Mouse (Mus musculus): Measurements from ENCODE around the gene Dnaaf3. TPM values are rescaled to one million over a fixed set of nuclear protein-coding genes. Genes with fewer than 3 reads are reported as not detected.
"Not testable (repeated sequence)": the region's sequence is repeated elsewhere in the genome, so short reads cannot be mapped to it uniquely, and the experiment has no call there.

Gene Dnaaf3
- polyA plus RNA-seq, 1 experiment from 2014 or later, result 2.9 TPM

DNA sequence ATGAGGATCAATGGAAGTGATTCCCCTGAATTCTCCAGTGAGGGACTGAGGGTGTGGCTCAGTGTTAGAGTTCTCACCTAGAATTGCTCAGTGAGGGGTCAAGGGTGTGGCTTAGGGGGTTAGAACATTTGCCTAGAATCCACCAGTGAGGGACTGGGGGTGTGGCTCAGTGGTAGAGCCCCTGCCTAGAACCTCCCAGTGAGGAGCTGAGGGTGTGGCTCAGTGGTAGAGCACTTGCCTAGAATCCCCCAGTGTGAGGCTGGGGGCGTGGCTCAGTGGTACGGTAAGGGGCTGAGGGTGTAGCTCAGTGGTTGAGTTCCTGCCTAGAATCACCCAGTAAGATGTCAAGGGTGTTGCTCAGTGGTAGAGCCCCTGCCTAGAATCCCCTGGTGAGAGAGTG is 6.8 kb upstream of the Dnaaf3 start:
- H3K27me3 ChIP-seq, result no peaks in the 10 kb centered on the region
- H3K27ac ChIP-seq, result no peak overlapping the region
- H3K9me3 ChIP-seq, result no peaks in the 10 kb centered on the region
- no peak overlapping the region for H3K4me2 ChIP-seq
- H3K9ac ChIP-seq, result no peak overlapping the region
- no peak overlapping the region for H3K4me3 ChIP-seq
- no peaks in the 10 kb centered on the region for H3K4me1 ChIP-seq
- no peak for ATAC-seq (ENCODE audit: borderline replicate concordance, extremely low read depth, low FRiP score, low TSS enrichment)
- 71% methylated on average over 2 of the region's 2 CpGs for WGBS
- no peaks in the 10 kb centered on the region for H3K36me3 ChIP-seq

DNA sequence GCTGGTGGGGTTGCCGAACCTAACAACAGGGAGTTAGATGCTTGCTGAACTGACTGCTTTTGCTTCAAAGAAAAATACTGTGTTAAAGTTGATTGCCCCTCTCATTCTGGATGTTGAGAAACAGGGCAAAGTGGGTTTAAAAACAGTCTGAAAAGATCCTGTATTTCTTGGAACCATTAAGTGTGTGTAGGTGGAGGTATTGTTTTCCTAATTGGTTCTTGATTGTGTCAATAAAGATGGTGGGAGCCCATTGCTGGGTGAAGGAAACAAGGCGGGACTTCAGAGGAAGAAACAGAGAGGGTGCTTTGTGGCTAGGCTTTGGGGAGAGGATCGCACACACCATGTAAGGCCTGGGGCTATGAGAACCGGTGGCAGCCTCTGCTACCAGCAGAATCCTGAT is 4.9 kb upstream of the Dnaaf3 start:
- ATAC-seq (ENCODE audit: borderline replicate concordance, extremely low read depth, low FRiP score, low TSS enrichment), result no peak
- H3K4me3 ChIP-seq, result no peak overlapping the region
- peaks cover under 1% of the 10 kb centered on the region for H3K4me1 ChIP-seq
- H3K27me3 ChIP-seq, result no peaks in the 10 kb centered on the region
- H3K4me2 ChIP-seq, result no peak overlapping the region
- no peaks in the 10 kb centered on the region for H3K9me3 ChIP-seq
- no peak overlapping the region for H3K9ac ChIP-seq
- no peaks in the 10 kb centered on the region for H3K36me3 ChIP-seq
- WGBS, result 46% methylated on average over 4 of the region's 4 CpGs
- no peak overlapping the region for H3K27ac ChIP-seq

DNA sequence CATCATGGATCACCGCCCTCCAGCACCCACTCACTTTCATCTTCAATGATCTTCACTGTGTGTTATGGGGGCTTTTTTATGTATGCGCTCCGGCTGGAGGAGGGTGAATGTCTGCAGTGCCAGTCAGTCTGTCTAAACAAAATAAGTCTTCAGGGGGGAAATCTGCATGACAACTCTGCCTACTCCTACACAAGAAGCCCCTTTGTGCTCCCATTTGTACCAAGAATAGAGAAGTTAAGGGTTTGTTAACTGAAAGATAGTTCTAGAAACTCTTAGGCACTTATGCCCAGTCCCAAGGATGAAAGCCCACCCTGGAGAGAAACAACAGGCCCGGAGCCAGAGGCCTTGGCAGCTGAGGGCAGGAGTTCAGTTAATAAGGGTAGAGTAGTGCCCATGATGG is 4.1 kb upstream of the Dnaaf3 start:
- H3K4me3 ChIP-seq, result no peak overlapping the region
- no peak for ATAC-seq (ENCODE audit: borderline replicate concordance, extremely low read depth, low FRiP score, low TSS enrichment)
- H3K4me1 ChIP-seq, result peaks cover 4% of the 10 kb centered on the region
- H3K27ac ChIP-seq, result no peak overlapping the region
- H3K36me3 ChIP-seq, result no peaks in the 10 kb centered on the region
- H3K9me3 ChIP-seq, result no peaks in the 10 kb centered on the region
- WGBS, result 93% methylated on average over 4 of the region's 4 CpGs
- no peaks in the 10 kb centered on the region for H3K27me3 ChIP-seq
- H3K9ac ChIP-seq, result no peak overlapping the region
- H3K4me2 ChIP-seq, result no peak overlapping the region

DNA sequence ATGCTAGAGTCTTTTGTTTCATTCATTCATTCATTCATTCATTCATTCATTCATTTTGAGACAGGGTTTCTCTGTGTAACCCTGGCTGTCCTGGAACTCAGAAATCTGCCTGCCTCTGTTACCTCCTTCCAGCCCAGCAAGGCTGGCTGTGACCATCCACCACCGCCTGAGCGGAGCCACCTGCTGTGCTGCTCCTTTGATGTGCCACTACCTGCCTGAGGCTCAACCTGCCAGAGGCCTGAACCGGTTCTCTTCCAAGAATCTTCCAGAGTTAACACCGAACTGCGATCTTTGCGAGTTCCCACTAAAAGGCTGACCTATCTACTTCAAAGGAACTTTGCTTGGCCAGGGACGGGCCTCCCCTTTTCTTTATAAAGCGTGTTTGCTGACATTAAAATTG is 2.1 kb downstream of the Dnaaf3 start:
- not testable (repeated sequence) for H3K4me3 ChIP-seq; H3K36me3 ChIP-seq; H3K4me2 ChIP-seq; H3K27me3 ChIP-seq; H3K9me3 ChIP-seq; H3K27ac ChIP-seq; H3K9ac ChIP-seq; ATAC-seq (ENCODE audit: borderline replicate concordance, extremely low read depth, low FRiP score, low TSS enrichment)
- H3K4me1 ChIP-seq, result peaks cover 15% of the 10 kb centered on the region
- 32% methylated on average over 8 of the region's 8 CpGs for WGBS

DNA sequence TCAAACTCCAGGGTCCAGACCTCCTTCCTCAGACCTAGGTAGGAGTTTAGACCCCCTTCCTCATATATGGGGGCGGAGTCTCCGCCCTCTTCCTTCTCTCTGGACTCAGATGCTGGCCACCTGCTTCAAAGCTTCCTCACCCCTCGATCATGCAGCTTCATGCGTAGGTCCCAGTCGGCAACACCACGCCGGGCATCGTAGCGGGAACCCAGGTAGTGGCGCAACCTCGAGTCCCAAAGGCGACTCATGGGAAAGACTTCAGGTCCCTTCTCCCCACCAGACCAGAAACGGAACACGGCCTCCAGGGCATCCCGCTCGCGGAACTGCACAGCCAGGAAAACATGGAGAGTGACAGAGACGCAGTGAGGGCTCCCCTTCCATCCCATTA is 5.0 kb downstream of the Dnaaf3 start:
- Histone ChIP-seq H3K36me3 (no peaks in the 10 kb centered on the region), H3K4me3 (no peak overlapping the region), H3K4me1 (peaks cover 15% of the 10 kb centered on the region), H3K4me2 (peak overlapping the region; percentile 76; the same call in 1 of the 2 replicates), H3K9me3 (no peaks in the 10 kb centered on the region), H3K27me3 (no peaks in the 10 kb centered on the region), H3K27ac (no peak overlapping the region), H3K9ac (no peak overlapping the region)
- WGBS, result 46% methylated on average over 18 of the region's 18 CpGs
- ATAC-seq (ENCODE audit: borderline replicate concordance, extremely low read depth, low FRiP score, low TSS enrichment), result no peak

DNA sequence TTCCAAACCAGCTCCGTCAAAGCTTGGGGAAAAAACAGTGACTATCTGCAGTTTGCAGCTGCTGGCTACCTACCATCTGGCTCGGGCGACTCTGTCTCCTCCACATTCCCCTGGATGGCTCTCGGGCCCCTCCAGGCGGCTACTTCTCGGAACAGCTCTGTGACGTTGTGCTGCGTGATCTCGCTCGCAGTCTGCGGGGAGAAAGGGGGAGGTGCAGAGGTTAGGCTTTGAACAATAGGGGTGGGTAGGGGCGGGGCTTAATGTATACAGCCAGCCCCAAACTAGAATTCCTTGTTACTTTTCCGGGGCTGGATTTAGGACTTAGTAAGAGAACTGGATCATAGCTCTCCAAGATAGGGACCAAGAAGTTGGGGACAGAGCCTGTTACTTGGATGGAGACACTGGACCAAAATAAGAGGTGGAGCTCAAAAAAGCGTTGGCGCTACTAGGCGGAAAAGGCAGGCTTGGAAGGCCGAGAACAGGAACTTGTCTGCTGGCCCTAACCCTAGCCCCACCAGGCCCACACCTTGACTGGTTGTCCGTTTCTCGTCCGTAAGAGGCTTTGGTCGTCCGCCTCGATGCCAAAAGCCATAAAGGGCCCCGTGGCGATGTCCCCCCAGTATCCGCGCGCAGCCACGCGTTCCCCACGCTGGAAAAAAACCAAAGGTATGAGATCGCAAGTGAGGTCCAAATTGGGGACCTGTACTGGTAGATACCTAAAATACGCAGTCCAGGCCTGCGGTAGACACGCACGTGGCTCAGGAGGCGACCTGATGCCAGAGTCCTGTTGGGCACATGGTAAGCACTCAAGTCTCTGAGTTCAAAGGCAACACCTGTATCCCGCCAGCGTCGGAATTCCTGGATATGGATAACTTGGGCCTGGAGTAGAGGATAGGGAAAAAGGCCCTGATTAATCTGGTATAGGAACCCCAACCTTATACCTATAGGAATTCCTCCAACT is 5.6 kb downstream of the Dnaaf3 start:
- WGBS, result 24% methylated on average over 40 of the region's 40 CpGs
- Histone ChIP-seq H3K4me3 (peak overlapping the region; percentile 43), H3K4me2 (peak overlapping the region; percentile 76), H3K27ac (peak overlapping the region; percentile 53; the same call in 1 of the 2 replicates), H3K9ac (peak overlapping the region; percentile 43), H3K4me1 (peaks cover 11% of the 10 kb centered on the region), H3K27me3 (0 out of 2 replicates have a peak, but pooled peaks cover 3% of the 10 kb centered on the region), H3K36me3 (no peaks in the 10 kb centered on the region), H3K9me3 (no peaks in the 10 kb centered on the region)
- peak; percentile 93 for ATAC-seq (ENCODE audit: borderline replicate concordance, extremely low read depth, low FRiP score, low TSS enrichment)

DNA sequence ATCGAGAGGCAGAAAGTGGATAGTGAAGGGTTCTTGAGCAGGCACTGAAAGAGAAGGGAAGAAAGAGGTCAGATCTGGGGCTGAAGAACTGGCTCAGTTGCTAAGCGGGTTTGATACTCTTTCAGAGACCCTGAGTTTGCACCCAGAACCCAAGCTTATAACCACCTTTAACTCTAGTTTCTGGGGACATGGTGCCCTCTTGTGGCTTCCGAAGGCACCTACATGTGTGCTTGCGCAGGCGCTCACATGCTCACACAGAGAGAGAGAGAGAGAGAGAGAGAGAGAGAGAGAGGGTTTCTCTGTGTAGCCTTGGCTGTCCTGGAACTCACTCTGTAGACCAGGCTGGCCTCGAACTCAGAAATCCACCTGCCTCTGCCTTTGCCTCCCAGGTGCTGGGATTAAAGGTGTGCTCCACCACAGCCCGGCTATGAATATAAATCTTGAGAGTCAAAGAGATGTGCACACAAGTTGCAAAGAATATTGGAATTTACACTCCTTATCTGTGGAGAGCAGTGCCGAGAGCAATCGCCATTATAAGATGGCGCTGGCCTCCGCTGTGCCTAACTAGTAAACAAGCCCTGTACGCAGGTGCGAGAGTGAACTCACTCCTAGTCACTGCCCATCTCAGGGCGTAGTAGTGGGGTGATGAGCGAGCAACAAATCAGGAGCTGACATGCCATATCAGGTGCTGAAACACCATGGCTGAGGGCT is 7.9 kb downstream of the Dnaaf3 start, which contains the start of gene Tnni3:
Gene Tnni3, minus strand, starts transcription at position 18 of the 711 bp plus-strand sequence.
- not testable (repeated sequence) for H3K4me3 ChIP-seq, H3K36me3 ChIP-seq, H3K4me2 ChIP-seq, H3K9me3 ChIP-seq, H3K27me3 ChIP-seq, H3K9ac ChIP-seq, H3K27ac ChIP-seq
- peaks cover 11% of the 10 kb centered on the region for H3K4me1 ChIP-seq
- peak; percentile 8; the same call in 1 of the 2 replicates for ATAC-seq (ENCODE audit: borderline replicate concordance, extremely low read depth, low FRiP score, low TSS enrichment)
- WGBS, result 67% methylated on average over 15 of the region's 15 CpGs

DNA sequence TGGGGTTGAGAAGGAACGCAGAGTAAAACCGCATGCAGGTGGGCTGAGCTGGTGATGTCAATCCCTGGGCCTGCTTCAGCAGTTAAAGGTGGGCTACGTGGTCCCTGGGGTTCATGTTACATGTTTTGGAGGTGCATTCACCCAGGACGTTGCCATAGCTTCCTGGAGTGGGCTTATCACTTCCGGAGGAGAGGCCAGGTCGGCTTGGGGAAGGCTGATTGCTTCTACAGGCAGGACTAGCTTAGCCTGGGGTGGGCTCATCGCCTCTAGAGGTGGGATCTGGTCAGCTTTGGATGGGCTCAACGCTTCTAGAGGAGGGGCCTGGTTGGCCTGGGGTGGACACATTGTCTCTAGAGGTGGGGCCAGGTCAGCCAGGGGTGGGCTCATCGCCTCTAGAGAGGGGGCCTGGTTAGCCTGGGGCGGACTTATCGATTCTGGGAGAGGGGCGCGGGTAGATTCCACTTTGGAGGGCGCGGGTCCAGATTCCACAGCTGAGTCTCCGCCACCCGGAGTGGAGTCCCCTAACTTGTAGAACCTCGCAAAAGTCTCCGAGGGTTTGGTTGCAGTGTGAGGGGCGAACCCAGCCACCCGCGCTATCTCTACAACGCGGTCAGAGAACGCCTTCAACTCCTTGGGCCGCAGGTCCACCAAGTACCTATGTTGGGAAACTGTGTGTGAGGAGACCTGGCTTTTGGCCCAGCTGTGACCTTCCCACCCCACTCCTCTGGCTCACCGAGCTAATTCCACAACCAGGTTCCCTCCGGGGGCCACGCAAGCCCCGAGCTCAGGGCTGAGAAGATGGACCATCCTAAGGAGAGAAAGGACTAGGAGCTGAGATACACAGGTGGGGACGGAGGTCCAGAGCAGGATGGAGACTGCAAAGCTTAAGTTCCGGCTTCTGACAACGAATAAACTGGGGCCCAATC is 8.8 kb downstream of the Dnaaf3 start:
- Histone ChIP-seq H3K4me1 (peaks cover 11% of the 10 kb centered on the region), H3K36me3 (no peaks in the 10 kb centered on the region), H3K27ac (no peak overlapping the region), H3K4me3 (no peak overlapping the region), H3K9ac (no peak overlapping the region), H3K9me3 (no peaks in the 10 kb centered on the region), H3K27me3 (0 out of 2 replicates have a peak, but pooled peaks cover 5% of the 10 kb centered on the region), H3K4me2 (no peak overlapping the region)
- no peak for ATAC-seq (ENCODE audit: borderline replicate concordance, extremely low read depth, low FRiP score, low TSS enrichment)
- 87% methylated on average over 33 of the region's 33 CpGs for WGBS

DNA sequence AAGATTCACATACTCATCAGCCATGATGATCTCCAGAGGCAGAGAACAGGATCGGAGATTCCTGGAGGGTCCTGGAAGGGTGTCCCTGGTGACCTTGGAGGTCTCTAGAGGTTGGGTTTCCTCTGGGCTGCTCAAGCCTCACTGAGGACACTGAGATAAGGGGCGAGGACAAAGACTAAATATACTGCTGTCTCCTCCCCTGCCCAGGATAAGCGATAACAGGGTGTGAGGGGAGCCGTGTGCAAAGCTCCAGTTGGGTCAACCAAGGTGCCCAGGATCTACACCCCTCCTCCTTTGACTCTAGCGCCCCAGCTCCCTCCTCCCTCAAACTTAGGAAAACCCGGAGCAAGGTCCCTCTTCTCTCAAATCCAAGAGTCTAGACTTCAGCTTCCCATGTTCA is 10.0 kb downstream of the Dnaaf3 start:
- Histone ChIP-seq H3K4me2 (no peak overlapping the region), H3K36me3 (no peaks in the 10 kb centered on the region), H3K4me1 (peaks cover 14% of the 10 kb centered on the region), H3K27me3 (0 out of 2 replicates have a peak, but pooled peaks cover 5% of the 10 kb centered on the region), H3K9ac (no peak overlapping the region), H3K4me3 (no peak overlapping the region), H3K27ac (no peak overlapping the region), H3K9me3 (no peaks in the 10 kb centered on the region)
- no peak for ATAC-seq (ENCODE audit: borderline replicate concordance, extremely low read depth, low FRiP score, low TSS enrichment)
- WGBS, result 69% methylated on average over 6 of the region's 6 CpGs

DNA sequence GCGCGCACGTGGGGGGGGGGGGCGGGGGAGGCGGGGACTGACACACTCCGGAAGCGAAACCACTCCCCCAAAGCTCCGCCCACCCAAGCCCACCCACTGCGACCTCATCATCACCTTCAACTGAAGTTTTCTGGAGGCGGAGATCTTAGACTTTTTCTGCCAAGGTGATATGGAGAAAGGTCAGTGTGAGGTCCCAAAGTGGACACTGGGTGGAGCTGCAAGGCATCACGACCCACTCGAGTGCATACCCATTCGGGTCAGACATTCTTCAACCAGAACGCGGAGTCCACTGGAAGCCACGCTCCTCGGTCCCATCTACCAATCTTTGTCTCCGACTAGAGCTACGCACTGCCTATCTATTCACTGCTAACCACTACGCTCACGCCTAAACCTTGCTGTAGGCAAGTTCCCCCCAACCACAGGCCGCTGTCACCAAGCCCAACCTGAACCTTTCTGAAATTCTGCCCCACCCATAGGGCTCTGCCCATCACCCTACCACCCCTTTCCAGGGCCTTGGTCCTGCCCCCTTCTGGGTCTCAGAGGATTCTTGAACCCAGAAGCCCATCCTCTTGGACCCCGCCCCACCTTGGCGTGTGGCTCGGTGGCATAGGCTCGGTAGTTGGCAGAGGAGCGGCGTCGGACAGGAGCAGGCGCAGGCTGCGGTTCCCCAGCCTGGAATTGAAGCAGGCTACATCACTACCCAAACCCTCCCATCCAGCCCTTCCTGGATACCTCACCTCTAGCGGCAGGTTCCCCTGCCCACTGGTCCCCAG is 10.8 kb downstream of the Dnaaf3 start:
- ATAC-seq (ENCODE audit: borderline replicate concordance, extremely low read depth, low FRiP score, low TSS enrichment), result peak; percentile 19; the same call in 1 of the 2 replicates
- 25% methylated on average over 32 of the region's 32 CpGs for WGBS
- H3K9ac ChIP-seq, result no peak overlapping the region
- peaks cover 11% of the 10 kb centered on the region for H3K4me1 ChIP-seq
- H3K36me3 ChIP-seq, result no peaks in the 10 kb centered on the region
- no peaks in the 10 kb centered on the region for H3K9me3 ChIP-seq
- no peak overlapping the region for H3K27ac ChIP-seq
- 0 out of 2 replicates have a peak, but pooled peaks cover 5% of the 10 kb centered on the region for H3K27me3 ChIP-seq
- H3K4me2 ChIP-seq, result peak overlapping the region; percentile 56
- H3K4me3 ChIP-seq, result peak overlapping the region; percentile 20

Data from lung, embryonic 15.5 days (tissue).